Mouse (Mus musculus) brown adipose tissue, adult 24 weeks (tissue): ENCODE measurements around the gene Lipe. TPM values are rescaled to one million over a fixed set of nuclear protein-coding genes. Genes with fewer than 3 reads are reported as not detected.

Source experiments
- H3K27ac ChIP-seq: fragments of 200-500 bp; replicated peaks from 2 replicates; pipeline ENCODE4 v1.5.1; 2012; ENCODE audit warnings: low read depth, mild to moderate bottlenecking, low read length
- H3K4me1 ChIP-seq: fragments of 200-500 bp; 2 replicates; pipeline ENCODE4 v1.6.1; 2012; ENCODE audit warnings: low read length, mixed read lengths; ENCODE audit not compliant: control insufficient read depth, insufficient read depth, insufficient read length
- H3K4me3 ChIP-seq: fragments of 200-500 bp; 2 replicates; pipeline ENCODE4 v1.5.1; 2012; ENCODE audit warnings: low read depth, mild to moderate bottlenecking, low read length, moderate library complexity; ENCODE audit not compliant: insufficient read depth
- polyA plus RNA-seq: library from polyadenylated mRNA; stranded (reverse); fragments of >200 nt; gene quantifications from 2 replicates; pipeline ENCODE4 v1.2.4, GENCODE M21; 2012; ENCODE audit not compliant: missing spikeins, insufficient read depth, insufficient read length

Lipe gene
- polyA plus RNA-seq: 1,111 and 1,189 TPM in 2 replicates

DNA sequence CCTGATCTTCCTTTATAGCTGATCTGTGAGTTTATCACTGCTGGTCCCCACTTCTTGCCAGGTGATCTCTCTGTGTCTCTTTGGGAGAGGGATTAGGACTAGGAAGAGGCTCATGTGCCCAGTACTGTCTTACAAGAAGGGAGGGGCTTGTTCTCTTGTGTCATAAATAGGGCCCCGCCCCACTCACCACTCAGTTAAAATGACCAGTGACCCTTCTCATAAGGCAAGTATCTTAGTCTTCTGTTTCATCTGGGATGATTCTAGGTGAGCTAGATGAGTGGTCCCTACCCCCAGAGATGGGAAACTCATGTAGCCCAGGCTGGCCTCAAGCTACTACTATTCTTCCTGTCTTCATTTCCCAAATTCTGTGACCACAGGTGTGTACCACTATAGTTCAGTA, at the start of gene Lipe:
Gene Lipe (minus strand): TSS at position 101 of the 400 bp plus-strand sequence.
- peaks cover 12% of the 10 kb centered on the region; the same call in 1 of the 2 replicates for H3K4me1 ChIP-seq
- no peak within 1 kb of the TSS for H3K27ac ChIP-seq
- H3K4me3 ChIP-seq: no peak within 1 kb of the TSS

DNA sequence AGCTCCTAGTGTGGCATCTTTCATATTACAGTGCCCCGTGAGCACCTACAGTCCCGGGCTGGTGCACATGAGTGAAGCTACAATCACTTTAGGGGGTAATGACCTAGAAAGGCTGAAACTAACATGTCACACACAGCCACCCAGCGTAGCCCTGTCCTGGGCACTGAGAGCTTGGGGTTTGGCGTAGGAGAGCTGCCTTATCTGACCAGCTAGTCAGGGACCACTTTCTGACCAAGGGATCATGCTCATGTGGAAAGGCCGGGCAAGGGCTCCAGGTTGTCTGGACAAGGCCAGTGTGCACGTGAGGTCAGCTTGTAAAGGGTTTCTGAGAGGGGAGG, 42.3 kb upstream of the Lipe start:
- Histone ChIP-seq H3K4me1 (peaks cover 16% of the 10 kb centered on the region), H3K4me3 (no peak overlapping the region), H3K27ac (no peak overlapping the region)

DNA sequence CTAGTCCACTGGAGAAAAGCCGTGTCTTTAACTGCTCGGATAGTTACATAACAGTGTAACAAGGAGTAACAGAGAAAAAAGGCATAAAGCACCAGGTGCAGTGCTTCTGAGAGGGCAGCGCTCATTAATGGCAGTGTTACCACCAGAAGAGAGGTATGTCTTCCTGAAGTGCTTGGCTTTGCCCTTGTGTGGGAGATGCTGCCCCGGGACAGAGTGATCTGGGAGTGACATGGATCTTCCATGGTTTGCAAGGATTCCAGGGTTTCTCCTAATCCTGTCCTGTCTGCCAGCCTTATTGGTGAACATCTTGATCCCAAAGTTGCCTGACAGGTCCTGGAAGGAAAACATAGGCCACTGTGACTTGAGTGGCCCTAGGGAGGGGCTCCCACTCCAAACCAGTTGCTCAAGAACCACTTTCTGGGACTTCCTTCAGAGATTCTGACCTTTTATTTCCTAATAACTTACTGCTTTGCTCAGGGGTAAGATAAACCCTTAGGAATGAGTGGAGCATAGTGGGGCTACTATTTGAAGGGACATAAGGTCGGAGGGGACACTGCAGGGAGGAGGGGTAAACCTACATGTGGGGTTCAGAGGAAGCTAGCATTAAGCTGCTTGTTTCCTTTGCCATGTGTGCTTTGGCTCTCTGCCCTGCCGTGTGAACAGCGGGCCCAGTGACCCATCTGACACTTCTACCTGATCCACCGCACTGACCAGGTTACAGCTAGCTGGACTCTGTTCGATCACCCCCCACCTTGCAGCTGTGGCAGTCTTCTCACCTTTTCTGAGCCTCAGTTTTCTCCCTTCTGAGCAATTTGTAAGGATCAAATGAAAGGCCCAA, 41.7 kb upstream of the Lipe start:
- Histone ChIP-seq H3K4me1 (peaks cover 21% of the 10 kb centered on the region), H3K27ac (no peak overlapping the region), H3K4me3 (no peak overlapping the region)

DNA sequence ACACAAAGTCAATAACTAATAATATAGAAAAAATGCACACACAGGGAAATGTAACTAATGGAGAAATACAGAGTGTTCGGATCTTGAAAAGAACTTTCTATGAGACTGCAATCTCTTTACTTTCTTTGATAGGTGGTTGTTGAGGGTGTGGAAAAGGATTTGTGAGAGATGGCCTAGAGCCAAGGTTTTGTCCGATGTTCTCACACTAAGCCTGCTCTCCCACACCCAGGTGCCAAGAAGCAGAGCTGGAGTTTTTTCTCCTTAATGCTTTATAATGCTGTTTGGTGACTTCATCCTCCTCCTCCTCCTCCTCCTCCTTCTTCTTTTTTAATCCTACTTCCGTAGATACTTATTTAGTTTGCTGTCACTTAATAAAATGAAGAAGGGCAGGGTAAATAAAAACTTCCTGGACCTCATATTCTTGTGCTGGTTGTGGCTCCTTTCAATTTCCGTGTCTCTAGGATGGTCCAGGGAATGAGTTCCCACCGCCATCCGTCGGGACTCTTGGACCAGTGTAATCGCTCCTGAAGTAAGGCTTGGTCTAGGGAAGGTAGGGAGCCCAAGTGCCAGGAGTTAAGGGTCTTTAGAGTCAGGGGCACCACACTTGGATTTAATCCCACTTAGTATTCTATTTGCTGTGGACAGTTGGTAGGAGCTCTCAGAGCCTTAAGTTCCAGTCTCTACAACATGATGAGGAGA, 40.8 kb upstream of the Lipe start:
- Histone ChIP-seq H3K4me3 (no peak overlapping the region), H3K27ac (no peak overlapping the region), H3K4me1 (peaks cover 28% of the 10 kb centered on the region)

DNA sequence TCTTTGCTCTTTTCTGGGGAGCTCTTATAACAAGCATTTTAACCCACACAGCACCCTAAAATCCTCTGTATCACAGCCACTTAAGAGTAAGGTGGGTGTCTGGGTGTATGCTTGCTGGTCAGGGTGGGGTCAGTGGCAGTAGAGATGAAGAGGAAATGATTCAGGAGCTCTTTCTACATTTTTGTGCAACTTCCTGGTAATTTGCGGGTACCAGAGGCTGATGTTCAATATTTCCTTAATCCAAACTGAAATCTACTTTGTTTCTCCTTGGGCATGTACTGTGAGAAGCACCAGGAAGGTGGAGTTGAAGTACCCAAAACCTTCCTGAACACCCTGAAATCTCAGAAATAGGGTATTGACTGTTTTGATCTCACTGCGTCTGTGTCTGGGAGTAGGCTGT, 38.2 kb upstream of the Lipe start:
- peak overlapping the region; percentile 95 for H3K27ac ChIP-seq
- peaks cover 41% of the 10 kb centered on the region for H3K4me1 ChIP-seq
- H3K4me3 ChIP-seq: no peak overlapping the region

DNA sequence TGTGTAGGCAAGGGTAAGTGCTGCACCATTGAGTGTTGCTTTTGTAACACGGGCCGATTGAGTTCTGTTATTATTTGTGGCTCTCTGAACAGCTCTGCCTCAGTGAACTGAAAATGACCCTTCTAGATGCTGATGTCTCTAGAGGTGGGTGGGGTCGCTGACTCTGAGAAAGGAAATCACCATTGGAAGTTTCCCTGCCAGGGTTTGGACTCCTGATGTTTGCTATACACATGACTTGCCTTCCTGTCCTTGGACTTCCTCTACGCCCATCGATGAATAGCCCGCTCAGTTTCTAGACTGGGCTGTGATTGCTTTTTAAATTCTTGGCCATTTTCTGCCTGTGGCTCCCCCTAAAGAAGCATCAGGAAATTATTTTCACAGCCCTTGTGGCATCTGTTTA, 37.7 kb upstream of the Lipe start:
- Histone ChIP-seq H3K27ac (peak overlapping the region; percentile 95), H3K4me3 (no peak overlapping the region), H3K4me1 (peaks cover 41% of the 10 kb centered on the region)

- peak overlapping the region; percentile 95 for H3K27ac ChIP-seq
Measured at GRCm38 (mm10) chr7:25435546-25435851, 37.0 kb upstream of the Lipe start.

GRCm38 (mm10) chr7:25434654-25435545, 36.4 kb upstream of the Lipe start:
- Histone ChIP-seq H3K4me1 (peaks cover 35% of the 10 kb centered on the region), H3K27ac (peak overlapping the region; percentile 95)

More at GRCm38 (mm10) chr7:25435546-25435851, 37.0 kb upstream of the Lipe start:
- Histone ChIP-seq H3K4me1 (peaks cover 41% of the 10 kb centered on the region), H3K4me3 (no peak overlapping the region)

DNA sequence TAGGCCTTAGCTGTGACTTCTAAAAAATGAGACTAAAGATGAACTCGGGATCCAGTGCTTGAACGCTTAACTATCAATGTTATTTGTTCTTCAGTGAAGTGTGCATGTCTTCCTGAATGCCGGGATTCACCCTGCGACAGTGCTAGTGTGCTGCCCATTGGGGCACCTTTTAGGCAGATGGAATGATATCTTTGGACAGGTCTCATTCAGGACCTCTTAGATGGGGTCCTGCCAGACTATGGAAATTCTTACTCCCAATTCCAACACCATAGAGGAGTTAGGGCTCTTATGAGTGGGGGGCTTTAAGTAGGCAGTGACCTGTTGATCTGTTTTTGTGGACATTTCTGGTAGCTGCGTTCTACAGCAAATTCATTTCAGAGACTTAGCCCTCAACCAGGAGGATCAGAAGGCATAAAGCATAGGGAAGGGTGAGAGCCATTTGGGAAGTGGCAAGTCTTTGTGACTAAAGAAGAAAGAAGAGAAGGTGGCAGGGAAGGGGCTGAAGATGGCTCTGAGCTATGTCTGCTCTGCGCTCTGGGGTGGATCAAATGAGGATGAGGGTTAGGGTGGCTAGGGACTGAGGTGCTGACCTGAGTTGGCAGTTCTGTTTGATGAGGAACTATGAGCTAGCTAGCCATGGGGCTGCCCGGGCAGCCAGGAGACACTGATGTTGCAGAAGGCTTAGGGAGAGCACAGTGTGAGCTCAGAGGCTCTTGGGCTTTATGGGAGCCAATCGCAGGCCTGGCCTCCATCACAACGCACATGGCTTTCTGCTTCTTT, 35.5 kb upstream of the Lipe start:
- H3K4me1 ChIP-seq: peaks cover 34% of the 10 kb centered on the region
- H3K27ac ChIP-seq: peak overlapping the region; percentile 91
- H3K4me3 ChIP-seq: no peak overlapping the region

More at GRCm38 (mm10) chr7:25434654-25435545, 36.4 kb upstream of the Lipe start:
- no peak overlapping the region for H3K4me3 ChIP-seq

- peak overlapping the region; percentile 87 for H3K27ac ChIP-seq
- H3K4me1 ChIP-seq: peaks cover 34% of the 10 kb centered on the region
- H3K4me3 ChIP-seq: no peak overlapping the region
Measured at GRCm38 (mm10) chr7:25433007-25433541, 34.6 kb upstream of the Lipe start.

DNA sequence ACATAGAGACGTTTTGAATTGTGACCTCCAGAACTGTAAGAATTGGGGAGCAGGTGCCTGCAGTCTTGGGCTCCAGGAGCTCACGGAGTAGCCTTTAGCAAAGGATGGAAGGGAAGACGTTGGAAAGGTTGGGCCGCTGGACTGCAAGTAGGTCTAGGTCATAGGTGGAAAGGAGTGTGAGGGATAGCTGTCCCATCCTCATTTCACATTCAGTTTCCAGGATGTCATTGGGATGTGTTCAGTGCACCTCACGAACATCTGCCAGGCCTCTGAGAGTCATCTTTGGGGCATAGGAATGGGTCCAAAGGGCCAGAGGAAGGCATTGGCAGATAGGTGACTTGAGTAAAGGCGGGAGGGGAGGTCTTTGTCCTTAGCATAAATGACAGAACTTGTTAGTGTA, 33.9 kb upstream of the Lipe start:
- Histone ChIP-seq H3K4me1 (peaks cover 30% of the 10 kb centered on the region), H3K4me3 (no peak overlapping the region), H3K27ac (peak overlapping the region; percentile 87)

GRCm38 (mm10) chr7:25429886-25430784, 31.6 kb upstream of the Lipe start:
- Histone ChIP-seq H3K4me3 (no peak overlapping the region), H3K27ac (0 out of 2 replicates have a peak overlapping the region, but pooled peaks have one; percentile 21), H3K4me1 (peaks cover 19% of the 10 kb centered on the region)

GRCm38 (mm10) chr7:25428321-25428720, 29.8 kb upstream of the Lipe start:
- Histone ChIP-seq H3K4me3 (no peak overlapping the region), H3K27ac (no peak overlapping the region), H3K4me1 (peaks cover 6% of the 10 kb centered on the region; the same call in 1 of the 2 replicates)
